Mouse (Mus musculus): Measurements from ENCODE around the gene Nfe2l3. TPM values are rescaled to one million over a fixed set of nuclear protein-coding genes. Genes with fewer than 3 reads are reported as not detected.
A peak's percentile ranks its signal among the peaks of the same experiment; 100 is the strongest.
"Not testable (repeated sequence)": the region's sequence is repeated elsewhere in the genome, so short reads cannot be mapped to it uniquely, and the experiment has no call there.

The Nfe2l3 gene
- polyA plus RNA-seq, 1 experiment, result 6.5 TPM

GRCm38 (mm10) chr6:51470311-51471178 lies 38.1 kb downstream of the Nfe2l3 start, which contains the start of gene Cbx3:
TSS of gene Cbx3 (plus strand) at chr6:51470360.
- peak; percentile 97 for DNase-seq (ENCODE audit: low read depth)
- TF ChIP-seq CTCF (IDR thresholded peaks at IDR 0.05; ENCODE audit: borderline replicate concordance, extremely low read depth, insufficient read depth, insufficient read length), result no peak
- TF ChIP-seq POLR2A (IDR thresholded peaks at IDR 0.05; ENCODE audit: borderline replicate concordance, extremely low read depth, insufficient read depth, insufficient read length, poor library complexity, severe bottlenecking), result peak; percentile 61; the same call in 1 of the 2 replicates

GRCm38 (mm10) chr6:51471179-51471505 lies 38.7 kb downstream of the Nfe2l3 start:
- DNase-seq (ENCODE audit: low read depth), result no peak
- no peak for TF ChIP-seq POLR2A (IDR thresholded peaks at IDR 0.05; ENCODE audit: borderline replicate concordance, extremely low read depth, insufficient read depth, insufficient read length, poor library complexity, severe bottlenecking)

- TF ChIP-seq CTCF (IDR thresholded peaks at IDR 0.05; ENCODE audit: borderline replicate concordance, extremely low read depth, insufficient read depth, insufficient read length) (no peak), POLR2A (IDR thresholded peaks at IDR 0.05; ENCODE audit: borderline replicate concordance, extremely low read depth, insufficient read depth, insufficient read length, poor library complexity, severe bottlenecking) (no peak)
- DNase-seq (ENCODE audit: low read depth), result no peak
Measured at GRCm38 (mm10) chr6:51471782-51472181, 39.3 kb downstream of the Nfe2l3 start.

- no peak for TF ChIP-seq POLR2A (IDR thresholded peaks at IDR 0.05; ENCODE audit: borderline replicate concordance, extremely low read depth, insufficient read depth, insufficient read length, poor library complexity, severe bottlenecking)
- no peak for TF ChIP-seq CTCF (IDR thresholded peaks at IDR 0.05; ENCODE audit: borderline replicate concordance, extremely low read depth, insufficient read depth, insufficient read length)
- DNase-seq (ENCODE audit: low read depth), result no peak
Measured at GRCm38 (mm10) chr6:51472213-51472612, 39.7 kb downstream of the Nfe2l3 start.

GRCm38 (mm10) chr6:51479136-51479731 lies 46.8 kb downstream of the Nfe2l3 start:
- DNase-seq (ENCODE audit: low read depth), result no peak

GRCm38 (mm10) chr6:51481548-51481947 lies 49.1 kb downstream of the Nfe2l3 start:
- TF ChIP-seq CTCF (IDR thresholded peaks at IDR 0.05; ENCODE audit: borderline replicate concordance, extremely low read depth, insufficient read depth, insufficient read length) (no peak), POLR2A (IDR thresholded peaks at IDR 0.05; ENCODE audit: borderline replicate concordance, extremely low read depth, insufficient read depth, insufficient read length, poor library complexity, severe bottlenecking) (no peak)
- no peak for DNase-seq (ENCODE audit: low read depth)

More at GRCm38 (mm10) chr6:51479136-51479731, 46.8 kb downstream of the Nfe2l3 start:
- TF ChIP-seq CTCF (IDR thresholded peaks at IDR 0.05; ENCODE audit: borderline replicate concordance, extremely low read depth, insufficient read depth, insufficient read length) (no peak), POLR2A (IDR thresholded peaks at IDR 0.05; ENCODE audit: borderline replicate concordance, extremely low read depth, insufficient read depth, insufficient read length, poor library complexity, severe bottlenecking) (no peak)

GRCm38 (mm10) chr6:51483861-51484260 lies 51.4 kb downstream of the Nfe2l3 start:
- no peak for DNase-seq (ENCODE audit: low read depth)
- TF ChIP-seq POLR2A (IDR thresholded peaks at IDR 0.05; ENCODE audit: borderline replicate concordance, extremely low read depth, insufficient read depth, insufficient read length, poor library complexity, severe bottlenecking) (no peak), CTCF (IDR thresholded peaks at IDR 0.05; ENCODE audit: borderline replicate concordance, extremely low read depth, insufficient read depth, insufficient read length) (no peak)

GRCm38 (mm10) chr6:51484556-51484955 lies 52.1 kb downstream of the Nfe2l3 start:
- not testable (repeated sequence) for DNase-seq (ENCODE audit: low read depth)

- DNase-seq (ENCODE audit: low read depth), result no peak
- TF ChIP-seq POLR2A (IDR thresholded peaks at IDR 0.05; ENCODE audit: borderline replicate concordance, extremely low read depth, insufficient read depth, insufficient read length, poor library complexity, severe bottlenecking), result no peak
- TF ChIP-seq CTCF (IDR thresholded peaks at IDR 0.05; ENCODE audit: borderline replicate concordance, extremely low read depth, insufficient read depth, insufficient read length), result no peak
Measured at GRCm38 (mm10) chr6:51485646-51486045, 53.2 kb downstream of the Nfe2l3 start.

GRCm38 (mm10) chr6:51486076-51486710 lies 53.7 kb downstream of the Nfe2l3 start:
- no peak for DNase-seq (ENCODE audit: low read depth)
- TF ChIP-seq POLR2A (IDR thresholded peaks at IDR 0.05; ENCODE audit: borderline replicate concordance, extremely low read depth, insufficient read depth, insufficient read length, poor library complexity, severe bottlenecking) (no peak), CTCF (IDR thresholded peaks at IDR 0.05; ENCODE audit: borderline replicate concordance, extremely low read depth, insufficient read depth, insufficient read length) (no peak)

GRCm38 (mm10) chr6:51486731-51487130 lies 54.3 kb downstream of the Nfe2l3 start:
- DNase-seq (ENCODE audit: low read depth), result no peak
- TF ChIP-seq POLR2A (IDR thresholded peaks at IDR 0.05; ENCODE audit: borderline replicate concordance, extremely low read depth, insufficient read depth, insufficient read length, poor library complexity, severe bottlenecking) (no peak), CTCF (IDR thresholded peaks at IDR 0.05; ENCODE audit: borderline replicate concordance, extremely low read depth, insufficient read depth, insufficient read length) (no peak)

GRCm38 (mm10) chr6:51489787-51490186 lies 57.3 kb downstream of the Nfe2l3 start:
- DNase-seq (ENCODE audit: low read depth), result no peak
- TF ChIP-seq POLR2A (IDR thresholded peaks at IDR 0.05; ENCODE audit: borderline replicate concordance, extremely low read depth, insufficient read depth, insufficient read length, poor library complexity, severe bottlenecking) (no peak), CTCF (IDR thresholded peaks at IDR 0.05; ENCODE audit: borderline replicate concordance, extremely low read depth, insufficient read depth, insufficient read length) (no peak)

All from brain, embryonic 14.5 days (tissue).